ENCODE assay signal across 15 mouse cellular contexts in genomic region chr9:75780558-75781276, GRCm38 (mm10). TPM values are rescaled to one million over a fixed set of nuclear protein-coding genes. Genes with fewer than 3 reads are reported as not detected.
A peak's percentile ranks its signal among the peaks of the same experiment; 100 is the strongest.
DNase-seq lines count a peak whose midpoint lies in the region; ATAC-seq and TF ChIP-seq lines count a peak whose summit lies in the region.
"Had no signal": no experiment of that assay in that cellular context is flagged by ENCODE, and none has a peak within 500 bp of the region (broad histone marks: within the 10 kb centered on the region; RNA-seq: fewer than 3 reads in every experiment).

No protein-coding gene starts in this region.

- no peak overlapping the region for H3K4me3 ChIP-seq in forebrain, embryonic 12.5 days (replicated peaks)
- H3K4me3 ChIP-seq in forebrain, embryonic 13.5 days, result no peak overlapping the region
- no peak overlapping the region for H3K4me3 ChIP-seq in kidney, embryonic 14.5 days (ENCODE audit: low read length)
- H3K4me3 ChIP-seq in stomach, embryonic 14.5 days (ENCODE audit: low read depth, low read length), result 0 out of 2 replicates have a peak overlapping the region, but pooled peaks have one; percentile 8
- no peak overlapping the region for H3K4me3 ChIP-seq in stomach, postnatal 0 days (ENCODE audit: low read depth, low read length)

- TF ChIP-seq CTCF in stomach, postnatal 0 days (IDR thresholded peaks at IDR 0.05; ENCODE audit: low read depth), result no peak

- WGBS in forebrain, embryonic 12.5 days, result 17% methylated on average over 5 of the region's 5 CpGs
- WGBS in forebrain, embryonic 13.5 days, result 12% methylated on average over 5 of the region's 5 CpGs
- WGBS in kidney, embryonic 14.5 days, result 16% methylated on average over 5 of the region's 5 CpGs
- 25% methylated on average over 5 of the region's 5 CpGs for WGBS in stomach, embryonic 14.5 days
- 39% methylated on average over 5 of the region's 5 CpGs for WGBS in stomach, postnatal 0 days

- no peaks in the 10 kb centered on the region for H3K27me3 ChIP-seq in forebrain, embryonic 12.5 days
- no peaks in the 10 kb centered on the region for H3K27me3 ChIP-seq in forebrain, embryonic 13.5 days
- no peaks in the 10 kb centered on the region for H3K27me3 ChIP-seq in kidney, embryonic 14.5 days (ENCODE audit: control insufficient read depth, insufficient read depth, low read length)
- H3K27me3 ChIP-seq in stomach, embryonic 14.5 days (ENCODE audit: control insufficient read depth, insufficient read depth, low read length), result no peaks in the 10 kb centered on the region
- no peaks in the 10 kb centered on the region for H3K27me3 ChIP-seq in stomach, postnatal 0 days (ENCODE audit: control insufficient read depth, insufficient read depth, low read length)

- no peak for TF ChIP-seq EP300 in stomach, postnatal 0 days (optimal IDR thresholded peaks at IDR 0.05)

- peaks cover 11% of the 10 kb centered on the region for H3K4me1 ChIP-seq in forebrain, embryonic 12.5 days
- H3K4me1 ChIP-seq in forebrain, embryonic 13.5 days, result peaks cover 4% of the 10 kb centered on the region
- H3K4me1 ChIP-seq in kidney, embryonic 14.5 days (ENCODE audit: control insufficient read depth, insufficient read depth, low read length), result no peaks in the 10 kb centered on the region
- H3K4me1 ChIP-seq in stomach, embryonic 14.5 days (ENCODE audit: control insufficient read depth, insufficient read depth, low read length), result peaks cover 5% of the 10 kb centered on the region
- no peaks in the 10 kb centered on the region for H3K4me1 ChIP-seq in stomach, postnatal 0 days (replicated peaks; ENCODE audit: control insufficient read depth, insufficient read depth)

- no peak overlapping the region for H3K27ac ChIP-seq in forebrain, embryonic 12.5 days
- no peak overlapping the region for H3K27ac ChIP-seq in forebrain, embryonic 13.5 days
- no peak overlapping the region for H3K27ac ChIP-seq in kidney, embryonic 14.5 days (ENCODE audit: low read depth, low read length)
- no peak overlapping the region for H3K27ac ChIP-seq in stomach, embryonic 14.5 days (ENCODE audit: low read length)
- H3K27ac ChIP-seq in stomach, postnatal 0 days (replicated peaks), result no peak overlapping the region
- H3K27ac ChIP-seq: liver, embryonic 14.5 days had no signal

- H3K4me2 ChIP-seq in forebrain, embryonic 12.5 days, result 0 out of 2 replicates have a peak overlapping the region, but pooled peaks have one; percentile 4
- no peak overlapping the region for H3K4me2 ChIP-seq in forebrain, embryonic 13.5 days
- peak overlapping the region; percentile 17; the same call in 1 of the 2 replicates for H3K4me2 ChIP-seq in kidney, embryonic 14.5 days (replicated peaks; ENCODE audit: low read depth, low read length)
- peak overlapping the region; percentile 23 for H3K4me2 ChIP-seq in stomach, embryonic 14.5 days (replicated peaks; ENCODE audit: low read depth, low read length)
- H3K4me2 ChIP-seq in stomach, postnatal 0 days (replicated peaks; ENCODE audit: low read depth), result no peak overlapping the region; the same call in 1 of the 2 replicates

- no peaks in the 10 kb centered on the region for H3K36me3 ChIP-seq in forebrain, embryonic 12.5 days (replicated peaks)
- no peaks in the 10 kb centered on the region for H3K36me3 ChIP-seq in forebrain, embryonic 13.5 days (ENCODE audit: poor library complexity, severe bottlenecking)
- H3K36me3 ChIP-seq in kidney, embryonic 14.5 days (ENCODE audit: control insufficient read depth, insufficient read depth, low read length), result no peaks in the 10 kb centered on the region
- H3K36me3 ChIP-seq in stomach, embryonic 14.5 days (ENCODE audit: control insufficient read depth, insufficient read depth, low read length), result no peaks in the 10 kb centered on the region
- H3K36me3 ChIP-seq in stomach, postnatal 0 days (ENCODE audit: control insufficient read depth, insufficient read depth, low read length), result no peaks in the 10 kb centered on the region

- intact Hi-C loops in left cerebral cortex, postnatal 36 days (cut with DNase I), result no loop called here

- H3K9me3 ChIP-seq in forebrain, embryonic 12.5 days, result no peaks in the 10 kb centered on the region
- no peaks in the 10 kb centered on the region for H3K9me3 ChIP-seq in forebrain, embryonic 13.5 days (replicated peaks)
- H3K9me3 ChIP-seq in kidney, embryonic 14.5 days (ENCODE audit: control insufficient read depth, low read length), result no peaks in the 10 kb centered on the region
- H3K9me3 ChIP-seq in stomach, embryonic 14.5 days (ENCODE audit: control insufficient read depth, low read depth, low read length), result no peaks in the 10 kb centered on the region
- no peaks in the 10 kb centered on the region for H3K9me3 ChIP-seq in stomach, postnatal 0 days (ENCODE audit: control insufficient read depth, low read length)

- H3K9ac ChIP-seq in forebrain, embryonic 12.5 days, result no peak overlapping the region
- H3K9ac ChIP-seq in forebrain, embryonic 13.5 days, result no peak overlapping the region
- H3K9ac ChIP-seq in kidney, embryonic 14.5 days (ENCODE audit: low read depth, low read length), result no peak overlapping the region
- no peak overlapping the region for H3K9ac ChIP-seq in stomach, embryonic 14.5 days (replicated peaks; ENCODE audit: low read depth, low read length)
- no peak overlapping the region for H3K9ac ChIP-seq in stomach, postnatal 0 days (ENCODE audit: low read length)
- H3K9ac ChIP-seq: liver, embryonic 14.5 days had no signal

- no peak for DNase-seq in kidney, postnatal 4 days
- no peak for DNase-seq in stomach, postnatal 0 days (ENCODE audit: low spot score)
- no peak for DNase-seq in left cerebral cortex, postnatal 36 days (ENCODE audit: low spot score in 2 of 2)
- no peak for DNase-seq in kidney, postnatal 10 days
- DNase-seq: adrenal gland, postnatal 14 days; kidney, postnatal 14 days; retina, postnatal 1 day; spleen, adult 18-20 months; thymus, adult 18-20 months had no signal

- ATAC-seq in forebrain, embryonic 12.5 days (ENCODE audit: low FRiP score), result peak; percentile 41; the same call in 1 of the 2 replicates
- no peak for ATAC-seq in forebrain, embryonic 13.5 days
- peak; percentile 77; the same call in 1 of the 2 replicates for ATAC-seq in kidney, embryonic 14.5 days (ENCODE audit: low FRiP score, low TSS enrichment)
- ATAC-seq in stomach, embryonic 14.5 days (ENCODE audit: insufficient number of reproducible peaks, insufficient read depth, low FRiP score, low read depth), result no peak
- no peak for ATAC-seq in stomach, postnatal 0 days (ENCODE audit: low FRiP score, low TSS enrichment)

RNA-seq across cellular contexts. Expression of gene Bmp5, which starts 5.6 kb away (rescaled TPM):
- 2.1 and 4.1 TPM in 2 replicates for polyA plus RNA-seq in forebrain, embryonic 12.5 days (2016; fragmentation: Nextera tagmentation; extraction: Ambion mirVana)
- 1.3 and 2.3 TPM in 2 replicates for polyA plus RNA-seq in forebrain, embryonic 13.5 days (2015; fragmentation: Nextera tagmentation; extraction: Ambion mirVana)
- 0.96 and 1.4 TPM in 2 replicates for polyA plus RNA-seq in kidney, embryonic 14.5 days (2014; fragmentation: Nextera tagmentation; extraction: Ambion mirVana)
- 6.9 and 7.5 TPM in 2 replicates for polyA plus RNA-seq in stomach, embryonic 14.5 days (2014; fragmentation: Nextera tagmentation; extraction: Ambion mirVana)
- 4.2 and 4.6 TPM in 2 replicates for polyA plus RNA-seq in stomach, postnatal 0 days (2015; fragmentation: Nextera tagmentation; extraction: Ambion mirVana)
- 1 to 10 TPM; 1.1 to 1.4 TPM for total RNA-seq in left cerebral cortex, postnatal 36 days (2021)
- total RNA-seq: megakaryocyte-erythroid progenitor cell, adult 5-6 weeks had no signal

Comparison
In these comparisons a context has a peak if more than half of its experiments do, and no peak if none do; other contexts are left out.
1. ATAC-seq: peak in forebrain, embryonic 12.5 days (single experiment) and kidney, embryonic 14.5 days (single experiment); none in forebrain, embryonic 13.5 days (single experiment), stomach, embryonic 14.5 days (single experiment) and stomach, postnatal 0 days (single experiment).
2. H3K4me2 ChIP-seq: peak in forebrain, embryonic 12.5 days (single experiment), kidney, embryonic 14.5 days (single experiment) and stomach, embryonic 14.5 days (single experiment); none in forebrain, embryonic 13.5 days (single experiment) and stomach, postnatal 0 days (single experiment).